Mouse (Mus musculus): ENCODE measurements around the gene Nfatc2.

Nfatc2 gene

DNA sequence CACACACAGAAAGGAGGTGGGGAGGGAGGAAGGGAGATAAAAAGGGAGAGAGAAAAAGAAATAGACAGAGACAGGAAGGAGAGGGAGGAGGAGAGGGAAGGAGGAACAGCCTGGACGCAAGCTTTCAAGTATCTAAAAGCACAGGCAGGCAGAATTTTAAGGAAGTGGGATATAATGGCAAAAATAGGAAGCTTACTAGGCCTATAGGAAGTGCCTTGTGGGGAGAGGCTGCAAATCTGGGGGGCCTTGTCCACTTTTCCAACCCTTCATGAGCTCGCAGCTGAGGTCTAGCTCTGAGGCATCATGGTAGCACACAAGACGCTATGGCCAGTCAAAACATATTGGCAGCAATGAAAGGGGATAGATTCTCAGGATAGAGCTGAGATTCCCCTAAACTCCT is 22.3 kb downstream of the Nfatc2 start:
- DNase-seq (ENCODE audit: low read depth, low spot score) = no peak

DNA sequence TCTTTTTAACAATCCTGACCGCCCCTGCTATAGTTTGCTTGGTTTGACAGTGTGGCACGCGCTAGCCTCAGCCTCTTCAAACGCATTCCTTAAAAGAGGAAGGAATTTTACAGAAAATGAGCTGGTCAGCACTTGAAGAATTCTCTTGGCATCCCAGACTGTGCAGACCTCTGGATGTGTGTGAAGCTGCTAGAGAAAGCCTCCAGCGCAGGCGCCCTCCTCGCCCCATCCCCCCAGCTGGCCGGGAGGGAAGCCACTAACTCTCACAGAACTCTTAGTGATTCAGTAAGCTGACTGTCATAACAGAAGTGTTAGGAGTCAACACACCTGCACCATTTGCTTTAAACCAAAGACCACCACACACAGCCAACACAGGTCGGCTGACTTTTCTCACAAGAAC is 23.3 kb downstream of the Nfatc2 start:
- DNase-seq (ENCODE audit: low read depth, low spot score) = no peak

DNA sequence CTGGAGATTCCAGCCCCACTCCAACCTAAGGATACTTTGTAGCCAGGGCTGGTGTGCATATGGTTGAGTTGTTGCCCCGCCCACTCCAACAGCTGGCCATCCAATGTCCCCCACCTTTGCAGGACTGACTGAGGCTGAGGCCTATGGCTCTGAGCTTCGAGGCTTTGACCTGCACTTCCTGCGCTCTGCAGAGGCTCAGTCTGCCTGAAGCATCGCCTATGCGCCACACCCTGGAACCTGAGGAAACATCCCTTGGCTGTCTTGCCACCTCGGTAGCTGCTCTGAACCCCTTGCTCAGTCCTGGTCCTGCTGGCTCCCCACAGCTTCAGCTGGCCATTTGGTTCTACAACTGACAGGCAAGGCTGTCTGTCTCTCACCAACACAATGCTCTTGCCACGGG is 24.1 kb downstream of the Nfatc2 start:
- no peak for DNase-seq (ENCODE audit: low read depth, low spot score)

DNA sequence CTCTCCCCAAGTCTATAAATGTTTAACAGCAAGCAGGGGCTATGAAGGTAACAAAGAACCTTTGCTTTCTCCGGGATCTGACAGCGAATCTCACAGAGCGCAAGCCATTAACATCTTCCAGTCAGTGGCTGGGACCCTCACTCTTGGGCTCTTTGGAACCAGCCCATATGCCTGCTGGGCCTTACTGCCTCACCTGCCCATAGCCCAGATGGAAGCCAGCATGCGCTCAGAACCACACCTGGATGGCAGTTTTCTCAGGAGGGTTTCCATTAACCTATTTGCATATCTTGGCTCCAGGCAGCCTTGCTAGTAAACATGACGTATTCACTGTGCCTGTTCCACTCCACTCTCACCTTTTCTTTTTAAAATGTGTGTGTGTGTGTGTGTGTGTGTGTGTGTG is 25.6 kb downstream of the Nfatc2 start:
- DNase-seq (ENCODE audit: low read depth, low spot score) = no peak

DNA sequence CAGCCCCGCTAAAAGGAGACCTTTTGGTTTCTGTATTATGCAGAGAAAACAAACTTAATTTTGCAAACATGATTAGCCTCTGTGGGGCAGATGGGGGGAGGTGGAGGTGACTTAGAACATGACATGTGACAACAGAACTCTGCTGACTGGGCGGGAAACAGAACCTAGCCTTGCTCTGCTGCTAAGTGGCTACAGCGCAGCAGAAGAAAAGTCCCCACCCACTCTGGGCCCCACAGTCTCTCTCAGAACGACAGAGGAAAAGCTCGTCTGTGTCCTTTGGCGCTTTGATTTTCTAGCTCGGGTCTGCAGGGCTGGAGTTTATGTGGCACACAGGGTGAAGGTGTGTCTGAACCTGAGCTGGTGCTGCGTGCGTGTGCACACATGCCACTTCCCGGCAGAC is 26.5 kb downstream of the Nfatc2 start:
- no peak for DNase-seq (ENCODE audit: low read depth, low spot score)

DNA sequence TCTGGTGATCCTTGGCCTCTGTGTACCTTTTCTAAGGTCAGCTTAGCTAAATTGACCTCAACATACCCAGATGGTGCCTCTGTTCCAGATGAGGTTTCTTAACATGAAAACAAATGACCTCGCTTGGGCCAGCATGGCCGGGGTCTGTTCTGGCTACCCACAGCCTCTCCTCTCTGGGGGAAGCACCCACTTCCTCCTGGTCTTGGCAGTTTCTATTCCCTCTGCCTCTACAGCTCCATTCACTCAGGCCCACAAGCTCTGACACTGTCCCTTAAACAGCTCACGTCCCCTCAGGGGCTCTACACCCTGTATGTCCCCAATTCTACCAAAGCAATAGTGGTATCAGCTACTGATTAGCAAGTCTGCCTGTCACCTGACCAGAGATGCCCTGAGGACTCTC is 27.6 kb downstream of the Nfatc2 start:
- no peak for DNase-seq (ENCODE audit: low read depth, low spot score)

DNA sequence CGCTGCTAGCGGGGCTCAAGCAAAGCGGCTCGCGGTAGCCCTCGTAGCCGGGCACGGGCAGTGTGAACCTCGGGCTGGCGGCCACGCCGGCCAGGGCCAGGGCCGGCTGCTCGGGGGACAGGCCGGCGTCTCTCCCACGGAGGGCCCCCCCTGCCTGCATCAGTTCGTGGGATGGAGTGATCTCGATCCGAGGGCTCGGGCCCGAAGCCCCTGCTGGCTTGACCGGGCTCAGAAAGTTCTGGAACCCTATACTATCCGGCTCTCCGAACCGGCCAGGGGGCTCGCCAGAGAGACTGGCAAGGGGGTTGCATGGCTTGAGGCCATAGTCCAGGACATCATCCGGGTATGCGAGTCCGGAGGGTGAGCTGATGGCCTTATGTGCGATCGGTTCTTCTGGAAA is 30.2 kb downstream of the Nfatc2 start:
- DNase-seq (ENCODE audit: low read depth, low spot score) = no peak

DNA sequence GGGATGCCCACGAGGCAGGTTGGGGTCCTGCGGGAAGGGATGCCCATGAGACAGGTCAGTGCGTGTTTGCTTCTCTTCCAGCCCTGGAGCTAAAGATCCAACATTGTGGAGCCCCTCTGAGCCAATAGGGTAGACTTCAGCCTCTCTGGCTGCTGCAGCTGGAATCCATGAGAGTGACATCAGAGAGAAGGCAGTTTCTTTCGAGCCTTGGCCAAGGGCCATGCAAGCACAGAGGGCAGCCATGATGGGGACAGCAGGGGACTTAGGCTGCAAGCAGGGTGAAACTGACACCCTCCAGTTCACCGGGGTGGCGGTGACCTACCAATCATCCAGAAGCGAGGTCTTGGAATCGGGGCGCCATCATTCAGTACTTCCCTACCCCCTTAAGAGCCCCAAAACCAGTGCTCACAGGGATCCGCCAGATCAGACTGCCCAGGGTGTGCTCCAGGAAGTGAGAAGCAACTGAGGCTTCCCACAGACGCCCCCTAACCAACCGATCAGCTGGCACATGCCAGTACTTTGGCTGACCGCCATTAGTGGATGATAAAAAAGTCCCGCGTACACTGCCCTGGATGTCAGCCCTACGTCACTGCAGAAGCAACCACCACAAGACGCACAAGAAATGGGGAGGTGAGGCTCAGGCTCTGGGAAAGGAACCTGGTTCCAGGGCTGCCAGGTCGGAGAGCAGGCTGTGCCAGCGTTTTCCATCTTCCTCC is 35.8 kb downstream of the Nfatc2 start:
- DNase-seq (ENCODE audit: low read depth, low spot score) = no peak

DNA sequence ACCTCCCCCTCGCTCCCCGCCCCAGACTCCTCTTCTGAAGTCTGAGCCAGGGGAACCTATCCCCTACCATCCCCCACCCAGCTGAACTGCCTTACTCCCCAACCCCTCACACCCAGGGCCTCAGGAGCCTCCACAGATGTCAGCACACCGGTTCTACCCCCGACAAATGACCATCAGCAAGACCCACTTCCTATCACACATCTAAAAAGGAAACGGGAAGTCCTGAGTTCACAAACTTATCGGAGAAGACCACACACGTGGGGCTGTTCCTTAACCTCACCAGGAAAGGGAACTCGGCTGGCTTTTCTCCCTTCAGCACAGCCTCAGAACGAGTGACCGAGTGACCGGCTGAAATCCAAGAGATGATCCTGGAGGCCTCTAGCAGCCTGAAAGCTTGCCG is 38.3 kb downstream of the Nfatc2 start:
- no peak for DNase-seq (ENCODE audit: low read depth, low spot score)

DNA sequence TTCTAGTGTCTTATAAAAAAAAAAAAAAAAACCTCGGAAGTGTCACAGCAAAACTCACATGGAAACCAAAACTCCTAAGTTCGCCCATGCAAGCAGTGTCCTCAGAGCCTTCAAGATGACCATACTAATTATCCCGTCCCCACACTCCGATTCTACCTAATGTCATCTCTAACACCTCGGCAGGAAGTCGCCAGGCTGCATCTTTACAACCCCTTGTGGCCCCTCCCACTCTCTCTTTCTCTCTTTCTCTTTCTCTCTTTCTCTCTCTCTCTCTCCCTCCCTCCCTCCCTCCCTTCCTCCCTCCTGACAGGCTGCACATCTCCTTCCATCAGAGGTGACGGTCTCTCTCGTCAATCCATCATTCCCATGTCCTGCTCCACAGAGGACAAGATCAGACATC is 44.4 kb downstream of the Nfatc2 start:
- no peak for DNase-seq (ENCODE audit: low read depth, low spot score)

DNA sequence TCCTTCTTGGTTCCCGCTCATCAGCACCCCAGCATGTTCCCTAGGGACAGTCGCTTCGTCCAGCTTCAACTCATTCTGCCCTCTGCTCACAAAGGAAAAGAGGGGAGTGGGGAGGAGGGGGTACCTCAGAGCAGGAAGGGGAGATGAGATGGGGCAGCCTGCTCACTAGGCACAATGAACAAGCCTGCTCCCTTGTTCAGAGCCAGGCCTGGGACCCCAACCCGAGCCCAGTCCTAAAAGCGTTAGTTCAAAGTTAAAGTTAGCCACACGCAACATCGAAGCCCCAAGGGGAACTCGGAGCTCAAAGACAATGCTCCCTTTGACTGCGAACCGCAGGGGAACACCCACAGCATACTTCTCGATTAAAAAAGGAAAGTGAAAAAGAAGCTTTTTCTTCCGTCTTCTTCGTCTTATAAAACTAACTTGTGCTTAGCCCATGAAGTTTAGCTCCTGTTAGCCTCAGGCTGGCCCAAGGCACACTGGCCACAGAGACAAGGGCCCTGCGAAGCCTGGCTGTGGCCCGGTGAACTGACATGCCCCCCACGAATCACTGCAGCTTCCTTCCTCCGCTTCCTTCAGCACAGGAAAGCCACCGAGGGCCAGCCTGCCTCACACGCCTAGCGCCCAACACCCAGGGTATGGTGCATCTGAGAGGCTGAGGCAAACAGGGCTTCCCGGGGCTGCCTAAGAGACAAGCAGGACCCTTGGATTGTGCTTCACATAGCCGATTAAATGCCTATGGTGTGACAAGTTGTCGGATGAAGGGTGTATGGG is 45.4 kb downstream of the Nfatc2 start:
- DNase-seq (ENCODE audit: low read depth, low spot score) = no peak

DNA sequence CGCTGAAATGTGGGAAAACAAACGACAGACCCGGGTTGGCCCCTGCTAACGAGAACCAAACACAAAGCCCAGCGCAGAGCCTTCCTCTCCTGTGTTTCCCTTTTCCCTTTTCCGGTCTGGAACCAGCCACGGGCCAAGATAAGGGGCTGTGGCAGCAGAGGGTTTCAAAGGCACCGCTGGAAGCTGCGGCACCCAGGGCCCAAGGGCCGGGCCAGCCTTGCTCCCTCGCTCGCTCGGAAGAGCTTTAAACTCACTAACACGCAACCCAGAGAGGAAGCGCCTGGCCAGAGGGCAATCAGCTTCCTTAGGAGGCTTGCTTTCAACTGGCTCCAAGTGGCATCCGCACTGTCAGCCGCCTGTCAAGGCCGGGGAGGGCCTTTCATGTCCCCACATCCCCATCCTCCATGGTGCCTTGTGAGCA is 47.9 kb downstream of the Nfatc2 start:
- no peak for DNase-seq (ENCODE audit: low read depth, low spot score)

DNA sequence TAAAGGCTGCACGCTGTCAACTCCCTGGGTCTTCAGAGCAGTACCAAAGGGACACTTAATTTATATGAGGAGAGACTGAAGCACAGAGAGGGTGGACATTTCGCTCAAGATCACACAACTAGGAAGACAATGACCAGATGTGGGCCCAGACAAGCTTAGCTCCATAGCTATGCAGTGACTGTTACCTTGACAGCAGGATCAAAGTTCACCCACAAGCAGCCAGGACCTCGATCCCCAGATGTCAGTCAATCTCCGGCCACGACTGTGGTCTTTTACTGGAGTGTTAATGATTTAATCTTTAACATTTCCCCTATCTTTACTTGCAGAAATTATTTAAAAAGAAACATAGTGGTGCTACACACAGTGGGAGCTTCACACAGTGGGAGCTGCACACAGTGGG is 49.1 kb downstream of the Nfatc2 start:
- DNase-seq (ENCODE audit: low read depth, low spot score) = peak; percentile 35

DNA sequence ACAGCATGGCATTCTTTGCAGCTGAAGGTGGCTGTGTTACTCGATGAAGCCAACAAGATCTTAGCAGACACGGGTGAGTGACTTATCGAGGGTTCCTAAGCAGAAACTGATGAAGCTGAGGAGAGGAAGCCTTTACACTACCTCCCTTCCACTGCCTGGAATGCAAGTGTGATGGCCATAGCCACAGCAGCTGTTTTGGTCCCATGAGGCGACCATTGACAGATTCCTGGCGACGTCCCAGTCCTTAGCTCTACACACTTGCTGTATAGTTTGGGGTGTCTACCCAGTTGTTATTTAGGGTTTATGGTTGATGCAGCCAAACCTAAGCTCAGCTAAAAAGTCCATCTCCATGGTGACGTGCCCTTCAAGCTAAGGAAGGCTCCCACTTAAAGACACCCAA is 50.2 kb downstream of the Nfatc2 start:
- DNase-seq (ENCODE audit: low read depth, low spot score) = no peak

DNA sequence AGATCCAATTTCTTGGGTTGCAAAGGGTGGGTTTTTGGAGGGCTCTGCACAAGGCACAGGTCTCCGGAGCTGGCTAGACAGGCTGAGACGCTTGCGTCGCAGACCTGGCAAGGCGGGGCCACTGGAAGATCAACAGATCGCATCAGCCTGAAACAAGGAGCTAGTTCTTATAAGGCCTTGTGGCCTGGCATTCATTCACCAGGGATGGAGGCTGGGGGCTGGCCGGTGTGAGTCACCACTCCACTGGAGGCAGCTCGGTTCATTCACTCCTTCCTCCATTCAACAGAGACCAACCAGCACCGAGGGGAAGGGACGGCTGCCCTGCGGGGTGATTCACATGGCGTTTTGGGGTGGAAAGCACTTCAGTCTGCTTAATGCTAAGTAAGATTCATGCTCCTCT is 52.1 kb downstream of the Nfatc2 start:
- DNase-seq (ENCODE audit: low read depth, low spot score) = no peak

DNA sequence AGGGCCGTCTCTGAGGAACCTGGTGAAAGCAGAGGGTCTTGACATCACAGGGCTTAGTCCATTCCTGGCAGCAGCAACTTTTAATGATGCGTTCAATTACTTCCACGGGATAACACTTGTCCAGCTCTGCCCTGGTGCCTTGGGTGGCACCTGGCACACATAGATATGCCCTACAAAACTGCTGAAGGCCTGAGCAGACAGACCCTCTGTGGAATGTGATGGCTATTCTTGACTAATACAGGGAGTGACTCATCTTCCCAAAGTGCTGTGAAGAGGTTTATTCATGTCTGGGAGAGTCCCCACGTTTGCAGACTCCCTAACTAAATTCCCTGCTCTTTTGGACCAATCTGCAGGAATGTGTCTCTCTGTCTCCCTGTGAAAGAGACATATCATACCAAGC is 53.4 kb downstream of the Nfatc2 start:
- DNase-seq (ENCODE audit: low read depth, low spot score) = no peak

DNA sequence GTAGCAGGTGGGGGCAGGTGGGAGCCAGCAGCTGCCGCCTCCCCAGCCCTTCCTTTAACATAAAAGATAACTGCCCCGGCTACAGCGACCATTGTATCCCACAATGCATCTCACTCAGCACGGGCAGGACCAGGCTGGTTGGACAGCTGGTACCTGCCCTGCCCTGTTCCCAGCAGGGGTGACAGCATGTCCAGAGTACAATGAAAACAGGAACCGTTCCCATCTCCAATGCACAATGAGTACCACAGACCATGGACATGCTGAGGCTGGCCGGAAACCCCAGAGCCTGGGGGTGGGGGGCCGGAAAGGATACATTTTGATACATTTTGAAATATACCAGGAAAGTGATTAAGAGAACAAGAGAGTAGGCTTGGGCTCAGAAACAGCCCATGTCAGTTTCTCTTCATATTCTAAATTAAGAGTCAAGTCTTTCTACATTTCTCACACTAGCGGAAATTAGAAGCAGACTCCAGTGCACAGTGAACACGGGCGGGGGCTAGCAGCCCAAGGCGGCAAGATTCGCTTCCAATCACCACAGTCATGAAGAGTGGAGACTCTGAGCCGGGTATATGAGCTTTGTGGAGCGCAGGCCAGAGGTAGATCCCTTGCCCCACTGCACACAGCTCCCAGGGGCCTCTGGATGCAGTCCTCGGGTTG is 55.4 kb downstream of the Nfatc2 start:
- DNase-seq (ENCODE audit: low read depth, low spot score) = no peak

DNA sequence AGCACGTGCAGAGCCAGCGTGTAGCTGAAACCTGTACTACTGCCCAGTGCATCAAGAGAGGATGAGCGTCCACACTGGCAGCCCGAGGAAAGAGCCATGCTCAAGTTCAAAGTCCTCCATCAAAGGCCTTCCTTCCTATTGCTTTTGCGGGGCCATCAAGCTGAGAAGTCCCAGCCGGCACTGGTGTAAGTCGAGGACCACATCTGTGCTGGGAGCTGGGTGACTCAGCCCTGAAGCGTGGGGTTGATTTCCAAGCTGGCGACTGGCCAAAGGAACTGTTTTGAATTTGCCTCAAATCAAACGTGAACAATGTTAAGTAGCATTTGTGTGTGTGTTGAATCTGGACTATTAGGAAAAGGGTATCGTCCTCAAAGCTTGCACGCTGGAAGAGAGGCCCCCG is 57.4 kb downstream of the Nfatc2 start:
- peak; percentile 63 for DNase-seq (ENCODE audit: low read depth, low spot score)

DNA sequence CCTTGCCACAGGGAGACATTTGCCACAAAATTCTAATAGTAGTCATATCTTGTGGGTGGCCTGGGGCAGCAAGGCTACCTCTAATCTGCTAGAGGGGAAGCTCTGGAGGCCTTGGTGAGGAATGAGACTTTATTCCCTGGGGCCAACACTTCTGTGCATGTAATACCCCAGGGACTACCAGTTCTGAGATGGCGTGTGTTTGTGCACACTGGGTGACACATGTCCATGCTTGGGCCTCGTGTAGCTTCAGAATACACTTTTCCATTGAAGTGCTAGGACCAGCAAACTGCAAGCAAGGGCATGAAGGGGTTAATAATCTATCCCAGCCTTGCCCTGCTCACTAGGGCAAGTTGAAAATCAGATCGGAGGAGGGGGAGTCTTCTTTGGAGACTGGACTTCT is 58.4 kb downstream of the Nfatc2 start:
- no peak for DNase-seq (ENCODE audit: low read depth, low spot score)

DNA sequence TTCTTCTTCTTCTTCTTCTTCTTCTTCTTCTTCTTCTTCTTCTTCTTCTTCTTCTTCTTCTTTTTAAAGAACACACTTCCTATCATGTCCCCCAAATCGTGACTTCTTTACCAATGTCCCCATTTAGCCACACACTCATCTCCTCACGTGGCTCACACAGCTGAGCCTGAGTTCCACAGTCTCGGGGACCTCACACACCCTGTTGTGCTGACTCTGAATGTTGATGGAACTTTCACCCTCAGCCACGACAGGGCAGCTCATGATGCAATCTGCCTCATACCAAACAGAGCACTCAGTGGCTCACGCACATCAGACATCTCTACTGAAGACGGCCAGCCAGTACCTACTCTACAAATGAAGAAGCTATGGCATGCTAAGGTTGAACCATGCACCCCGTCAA is 60.2 kb downstream of the Nfatc2 start:
- DNase-seq (ENCODE audit: low read depth, low spot score) = no peak

DNA sequence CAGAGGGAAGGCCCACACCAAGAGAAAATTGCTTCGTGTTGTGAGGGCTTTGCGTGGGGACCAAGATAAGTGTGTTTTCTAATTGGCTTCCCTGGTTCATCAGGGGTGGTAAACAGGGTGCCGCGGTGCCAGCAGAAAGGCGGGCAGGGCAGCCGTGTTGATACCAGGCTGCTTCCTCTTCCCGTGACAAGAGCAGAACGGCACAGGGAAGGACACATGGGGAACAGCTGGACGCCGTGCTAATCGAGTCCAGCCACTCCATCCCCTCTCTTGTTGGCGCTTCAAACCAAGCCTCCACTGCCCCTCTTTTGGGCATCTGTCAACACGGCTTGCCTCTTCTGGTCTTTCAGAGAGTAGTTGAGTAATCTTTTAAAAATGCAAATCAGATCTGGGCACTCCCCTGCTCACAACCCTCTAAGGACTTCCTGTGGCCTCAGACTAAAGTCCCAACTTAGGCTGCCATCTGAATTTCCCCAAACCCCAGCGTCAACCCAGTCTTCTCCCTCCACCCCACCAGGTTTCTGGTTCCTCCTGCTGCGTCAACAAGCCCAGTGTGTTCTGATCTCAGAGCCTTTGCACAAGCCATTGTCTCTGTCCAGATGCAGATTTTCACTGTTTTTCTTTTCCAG is 61.7 kb downstream of the Nfatc2 start:
- DNase-seq (ENCODE audit: low read depth, low spot score) = no peak

DNA sequence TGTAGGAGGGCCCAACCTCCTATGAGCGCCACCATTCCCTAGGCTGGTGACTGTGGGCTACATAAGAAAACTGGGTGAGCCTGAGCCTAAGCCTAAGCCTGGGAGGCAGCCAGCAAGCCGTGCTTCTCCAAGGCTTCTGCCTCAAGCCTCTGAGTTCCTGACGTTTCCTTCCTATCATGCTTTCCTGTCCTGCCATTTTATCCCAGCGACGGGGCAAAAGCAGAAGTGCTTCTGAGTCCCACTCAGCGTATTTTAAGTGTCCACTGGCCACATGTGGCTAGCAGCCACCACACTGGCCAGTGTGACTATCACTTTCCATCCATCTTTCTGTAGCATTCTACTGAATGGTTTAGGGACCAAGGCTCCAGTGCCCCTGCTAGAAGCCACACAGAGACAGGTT is 62.4 kb downstream of the Nfatc2 start:
- DNase-seq (ENCODE audit: low read depth, low spot score) = no peak
